Mouse (Mus musculus): Measurements from ENCODE around the gene Magoh.

DNA sequence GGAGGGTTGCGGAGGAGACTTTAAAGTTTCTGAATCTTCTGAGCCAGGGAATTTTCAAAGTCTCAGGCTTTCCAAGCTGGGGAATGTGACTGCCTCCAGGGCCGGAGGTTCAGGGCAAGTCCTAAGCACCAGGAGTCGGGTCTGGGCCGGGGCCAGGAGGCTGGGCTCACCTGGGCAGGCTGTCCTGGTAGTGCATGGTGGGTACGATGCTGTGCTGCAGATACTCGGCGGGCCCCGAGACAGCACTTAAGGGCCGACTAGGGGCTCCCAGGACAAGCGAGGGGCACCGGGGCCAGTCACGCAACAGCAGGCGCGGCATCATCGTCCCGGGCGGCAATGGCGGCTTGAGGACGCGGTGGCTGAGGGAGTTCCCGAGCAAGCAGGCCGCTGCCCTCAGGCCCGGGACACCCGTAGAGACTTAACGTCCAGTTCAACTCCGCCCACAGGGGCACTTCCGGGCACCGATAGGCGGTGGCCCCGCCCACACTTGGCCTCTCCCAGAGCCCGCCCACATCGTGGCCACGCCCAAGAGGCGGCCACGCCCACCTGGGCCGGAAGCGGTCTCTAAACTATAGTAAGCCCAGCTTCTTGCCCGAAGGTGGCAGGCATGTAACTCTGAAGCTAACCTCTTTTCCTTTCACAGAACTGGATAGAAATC is 43.7 kb downstream of the Magoh start, which contains the start of gene Cpt2:
- TF ChIP-seq ZNF384 (IDR thresholded peaks at IDR 0.05; ENCODE audit: low read depth, low read length) (no peak), ZC3H11A (IDR thresholded peaks at IDR 0.05; ENCODE audit: borderline replicate concordance, low read depth, low read length) (no peak)

Data from ES-E14 (cell line).